Mouse (Mus musculus): ENCODE measurements around the gene Phactr1. TPM values are rescaled to one million over a fixed set of nuclear protein-coding genes. Genes with fewer than 3 reads are reported as not detected.

Phactr1 gene
- total and polyA plus RNA-seq, 3 experiments = 0.11 TPM; not detected in 2

GRCm38 (mm10) chr13:42974506-42974905, 294.1 kb downstream of the Phactr1 start:
- Histone ChIP-seq H3K4me1 (ENCODE audit: insufficient read depth, low read depth, low read length) (no peaks in the 10 kb centered on the region), H3K27me3 (ENCODE audit: insufficient read depth, low read length) (no peaks in the 10 kb centered on the region), H3K9me3 (replicated peaks) (no peaks in the 10 kb centered on the region), H3K36me3 (replicated peaks) (no peaks in the 10 kb centered on the region), H3K4me3 (ENCODE audit: low read depth, low read length) (no peak overlapping the region)
- DNase-seq (ENCODE audit: low spot score) (no peak), ATAC-seq (ENCODE audit: extremely low read depth, insufficient number of reproducible peaks, low FRiP score, poor library complexity, severe bottlenecking) (no peak)
- no peak for TF ChIP-seq TAL1 (conservative IDR thresholded peaks at IDR 0.05; ENCODE audit: low read depth, low read length)
- TF ChIP-seq CTCF (IDR thresholded peaks at IDR 0.05; ENCODE audit: low read depth, low read length) = no peak
- TF ChIP-seq GATA1 (IDR thresholded peaks at IDR 0.05; ENCODE audit: borderline replicate concordance, low read length) = no peak
- TF ChIP-seq GATA2 (IDR thresholded peaks at IDR 0.05; ENCODE audit: borderline replicate concordance, low read depth, low read length) = no peak
- no peak for TF ChIP-seq POLR2AphosphoS5 (IDR thresholded peaks at IDR 0.05; ENCODE audit: insufficient replicate concordance, low read depth, low read length)

DNA sequence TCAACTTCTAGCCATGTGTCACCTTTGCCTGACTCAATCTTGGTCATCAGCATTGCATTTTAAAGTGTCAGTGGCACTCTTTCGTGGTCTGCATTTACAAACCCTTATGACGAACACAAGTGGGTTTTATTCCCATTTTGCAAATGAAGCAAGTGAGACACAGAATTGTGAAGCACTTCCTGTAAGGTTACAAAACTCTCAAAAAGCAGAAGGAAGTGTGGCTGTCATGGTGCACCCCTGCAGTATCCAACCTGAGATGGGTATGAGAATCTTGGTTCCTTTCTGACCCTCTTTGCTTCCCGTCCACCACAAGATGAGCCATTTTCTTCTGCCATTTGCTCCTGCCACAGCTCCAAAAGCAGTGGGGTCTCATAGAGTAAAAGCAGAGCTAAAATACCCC, 295.7 kb downstream of the Phactr1 start:
- no peak for ATAC-seq (ENCODE audit: extremely low read depth, insufficient number of reproducible peaks, low FRiP score, poor library complexity, severe bottlenecking)
- Histone ChIP-seq H3K9me3 (replicated peaks) (no peaks in the 10 kb centered on the region), H3K27me3 (ENCODE audit: insufficient read depth, low read length) (no peaks in the 10 kb centered on the region), H3K4me1 (ENCODE audit: insufficient read depth, low read depth, low read length) (no peaks in the 10 kb centered on the region), H3K4me3 (ENCODE audit: low read depth, low read length) (no peak overlapping the region), H3K36me3 (replicated peaks) (no peaks in the 10 kb centered on the region)
- no peak for DNase-seq (ENCODE audit: low spot score)
- no peak for TF ChIP-seq GATA2 (IDR thresholded peaks at IDR 0.05; ENCODE audit: borderline replicate concordance, low read depth, low read length)
- no peak for TF ChIP-seq CTCF (IDR thresholded peaks at IDR 0.05; ENCODE audit: low read depth, low read length)
- TF ChIP-seq TAL1 (conservative IDR thresholded peaks at IDR 0.05; ENCODE audit: low read depth, low read length) = no peak
- no peak for TF ChIP-seq POLR2AphosphoS5 (IDR thresholded peaks at IDR 0.05; ENCODE audit: insufficient replicate concordance, low read depth, low read length)
- TF ChIP-seq GATA1 (IDR thresholded peaks at IDR 0.05; ENCODE audit: borderline replicate concordance, low read length) = no peak

GRCm38 (mm10) chr13:42976967-42977366, 296.5 kb downstream of the Phactr1 start:
- H3K4me1 ChIP-seq (ENCODE audit: insufficient read depth, low read depth, low read length) = no peaks in the 10 kb centered on the region
- no peaks in the 10 kb centered on the region for H3K9me3 ChIP-seq (replicated peaks)
- no peak overlapping the region for H3K4me3 ChIP-seq (ENCODE audit: low read depth, low read length)
- TF ChIP-seq TAL1 (conservative IDR thresholded peaks at IDR 0.05; ENCODE audit: low read depth, low read length) (no peak), CTCF (IDR thresholded peaks at IDR 0.05; ENCODE audit: low read depth, low read length) (no peak), GATA1 (IDR thresholded peaks at IDR 0.05; ENCODE audit: borderline replicate concordance, low read length) (no peak), POLR2AphosphoS5 (IDR thresholded peaks at IDR 0.05; ENCODE audit: insufficient replicate concordance, low read depth, low read length) (no peak), GATA2 (IDR thresholded peaks at IDR 0.05; ENCODE audit: borderline replicate concordance, low read depth, low read length) (no peak)
- no peak for ATAC-seq (ENCODE audit: extremely low read depth, insufficient number of reproducible peaks, low FRiP score, poor library complexity, severe bottlenecking)
- DNase-seq (ENCODE audit: low spot score) = no peak
- H3K27me3 ChIP-seq (ENCODE audit: insufficient read depth, low read length) = no peaks in the 10 kb centered on the region
- H3K36me3 ChIP-seq (replicated peaks) = no peaks in the 10 kb centered on the region

DNA sequence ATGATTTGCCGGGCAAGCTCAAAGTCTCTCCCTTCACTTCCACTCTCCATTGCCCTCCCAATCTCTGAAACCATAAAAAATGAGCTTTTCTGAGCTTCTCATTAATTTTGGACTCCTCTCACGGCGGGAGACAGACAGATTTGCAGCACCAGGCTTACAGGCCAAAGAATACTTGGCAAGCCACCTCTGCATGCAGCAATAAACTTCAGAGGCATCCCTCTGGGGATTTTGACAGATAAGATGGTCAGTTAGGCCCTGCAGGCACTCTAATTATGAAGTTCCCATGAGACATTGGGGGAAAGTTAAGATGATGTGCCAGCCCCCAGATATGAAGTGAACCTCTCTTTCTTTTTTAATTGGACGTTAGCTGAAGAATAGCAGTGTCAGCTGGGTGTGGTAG, 300.2 kb downstream of the Phactr1 start:
- Histone ChIP-seq H3K27me3 (ENCODE audit: insufficient read depth, low read length) (no peaks in the 10 kb centered on the region), H3K36me3 (replicated peaks) (no peaks in the 10 kb centered on the region), H3K4me3 (ENCODE audit: low read depth, low read length) (no peak overlapping the region), H3K9me3 (replicated peaks) (no peaks in the 10 kb centered on the region), H3K4me1 (ENCODE audit: insufficient read depth, low read depth, low read length) (no peaks in the 10 kb centered on the region)
- no peak for DNase-seq (ENCODE audit: low spot score)
- ATAC-seq (ENCODE audit: extremely low read depth, insufficient number of reproducible peaks, low FRiP score, poor library complexity, severe bottlenecking) = no peak
- no peak for TF ChIP-seq CTCF (IDR thresholded peaks at IDR 0.05; ENCODE audit: low read depth, low read length)
- TF ChIP-seq TAL1 (conservative IDR thresholded peaks at IDR 0.05; ENCODE audit: low read depth, low read length) = no peak
- TF ChIP-seq POLR2AphosphoS5 (IDR thresholded peaks at IDR 0.05; ENCODE audit: insufficient replicate concordance, low read depth, low read length) = no peak

GRCm38 (mm10) chr13:42982646-42983045, 302.2 kb downstream of the Phactr1 start:
- TF ChIP-seq GATA2 (IDR thresholded peaks at IDR 0.05; ENCODE audit: borderline replicate concordance, low read depth, low read length) (no peak), CTCF (IDR thresholded peaks at IDR 0.05; ENCODE audit: low read depth, low read length) (no peak), GATA1 (IDR thresholded peaks at IDR 0.05; ENCODE audit: borderline replicate concordance, low read length) (no peak), POLR2AphosphoS5 (IDR thresholded peaks at IDR 0.05; ENCODE audit: insufficient replicate concordance, low read depth, low read length) (no peak), TAL1 (conservative IDR thresholded peaks at IDR 0.05; ENCODE audit: low read depth, low read length) (no peak)
- H3K9me3 ChIP-seq (replicated peaks) = no peaks in the 10 kb centered on the region
- no peak overlapping the region for H3K4me3 ChIP-seq (ENCODE audit: low read depth, low read length)
- no peak for DNase-seq (ENCODE audit: low spot score)
- ATAC-seq (ENCODE audit: extremely low read depth, insufficient number of reproducible peaks, low FRiP score, poor library complexity, severe bottlenecking) = no peak
- no peaks in the 10 kb centered on the region for H3K27me3 ChIP-seq (ENCODE audit: insufficient read depth, low read length)
- H3K36me3 ChIP-seq (replicated peaks) = no peaks in the 10 kb centered on the region
- no peaks in the 10 kb centered on the region for H3K4me1 ChIP-seq (ENCODE audit: insufficient read depth, low read depth, low read length)

GRCm38 (mm10) chr13:42985806-42986205, 305.4 kb downstream of the Phactr1 start:
- ATAC-seq (ENCODE audit: extremely low read depth, insufficient number of reproducible peaks, low FRiP score, poor library complexity, severe bottlenecking) (no peak), DNase-seq (ENCODE audit: low spot score) (no peak)
- Histone ChIP-seq H3K27me3 (ENCODE audit: insufficient read depth, low read length) (no peaks in the 10 kb centered on the region), H3K9me3 (replicated peaks) (no peaks in the 10 kb centered on the region), H3K4me3 (ENCODE audit: low read depth, low read length) (no peak overlapping the region), H3K36me3 (replicated peaks) (no peaks in the 10 kb centered on the region), H3K4me1 (ENCODE audit: insufficient read depth, low read depth, low read length) (no peaks in the 10 kb centered on the region)
- TF ChIP-seq POLR2AphosphoS5 (IDR thresholded peaks at IDR 0.05; ENCODE audit: insufficient replicate concordance, low read depth, low read length) (no peak), GATA2 (IDR thresholded peaks at IDR 0.05; ENCODE audit: borderline replicate concordance, low read depth, low read length) (no peak), CTCF (IDR thresholded peaks at IDR 0.05; ENCODE audit: low read depth, low read length) (no peak), GATA1 (IDR thresholded peaks at IDR 0.05; ENCODE audit: borderline replicate concordance, low read length) (no peak), TAL1 (conservative IDR thresholded peaks at IDR 0.05; ENCODE audit: low read depth, low read length) (no peak)
